9 mouse cellular contexts compared by ENCODE assay signal in the genomic region with DNA sequence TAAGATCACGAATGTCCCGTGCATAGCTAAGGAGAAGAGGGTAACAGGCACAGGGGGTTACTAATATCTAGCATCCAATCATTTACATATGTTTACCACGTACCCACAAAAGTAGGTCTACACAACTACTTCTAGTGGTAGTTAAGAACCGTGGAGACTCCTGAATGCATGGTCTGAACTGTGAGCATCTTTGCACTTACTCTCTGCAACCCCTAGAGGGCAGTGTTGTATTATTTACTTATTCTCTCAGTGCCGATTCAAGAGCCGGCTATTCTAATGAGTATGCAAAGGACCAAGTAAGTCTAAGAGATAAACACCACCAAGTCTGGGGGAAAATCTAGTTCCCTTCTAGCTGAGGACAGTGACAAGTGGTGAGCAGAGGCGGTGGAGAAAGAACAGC. TPM values are rescaled to one million over a fixed set of nuclear protein-coding genes. Genes with fewer than 3 reads are reported as not detected.
DNase-seq lines count a peak whose midpoint lies in the region; ATAC-seq lines count a peak whose summit lies in the region.
"Had no signal": no experiment of that assay in that cellular context is flagged by ENCODE, and none has a peak within 500 bp of the region (broad histone marks: within the 10 kb centered on the region; RNA-seq: fewer than 3 reads in every experiment).

No protein-coding gene starts in this region.

- H3K36me3 ChIP-seq in heart, embryonic 13.5 days, result no peaks in the 10 kb centered on the region
- H3K36me3 ChIP-seq in midbrain, embryonic 13.5 days, result no peaks in the 10 kb centered on the region
- H3K36me3 ChIP-seq: embryonic facial prominence, embryonic 13.5 days had no signal

- ATAC-seq in heart, embryonic 13.5 days (ENCODE audit: extremely low read depth, insufficient number of reproducible peaks, low FRiP score, low TSS enrichment), result no peak
- ATAC-seq in midbrain, embryonic 13.5 days, result peak; percentile 73

- peak; percentile 6 for DNase-seq in kidney, adult 18-20 months
- DNase-seq in kidney, adult 11 months, result no peak
- DNase-seq in CD8-positive naive resting alpha-beta T cell, adult 2 months (ENCODE audit: low read depth in 2 of 2, low spot score in 2 of 2), result peak; percentile 23 to 58
- peak; percentile 64 for DNase-seq in c-Kit-positive CD71-positive TER-119-positive erythroid progenitor cells, embryonic 14.5 days (ENCODE audit: low spot score)
- peak; percentile 40 for DNase-seq in large intestine, adult 2 months (ENCODE audit: low read depth, low spot score)
- DNase-seq in gastrocnemius, adult 8-10 months (ENCODE audit: low spot score in 2 of 2), result no peak

- 9% methylated on average over 7 of the region's 7 CpGs for WGBS in heart, embryonic 13.5 days
- 11% methylated on average over 7 of the region's 7 CpGs for WGBS in large intestine, adult 2 months
- WGBS in midbrain, embryonic 13.5 days, result 14% methylated on average over 7 of the region's 7 CpGs

- no peak overlapping the region for H3K4me3 ChIP-seq in heart, embryonic 13.5 days
- H3K4me3 ChIP-seq in midbrain, embryonic 13.5 days (replicated peaks), result no peak overlapping the region
- H3K4me3 ChIP-seq: embryonic facial prominence, embryonic 13.5 days had no signal

- H3K27ac ChIP-seq in heart, embryonic 13.5 days (replicated peaks), result no peak overlapping the region
- no peak overlapping the region for H3K27ac ChIP-seq in midbrain, embryonic 13.5 days
- H3K27ac ChIP-seq: embryonic facial prominence, embryonic 13.5 days had no signal

- no peaks in the 10 kb centered on the region for H3K9me3 ChIP-seq in heart, embryonic 13.5 days
- no peaks in the 10 kb centered on the region for H3K9me3 ChIP-seq in midbrain, embryonic 13.5 days
- H3K9me3 ChIP-seq: embryonic facial prominence, embryonic 13.5 days had no signal

- H3K9ac ChIP-seq in heart, embryonic 13.5 days, result no peak overlapping the region
- no peak overlapping the region for H3K9ac ChIP-seq in midbrain, embryonic 13.5 days (replicated peaks)
- H3K9ac ChIP-seq: embryonic facial prominence, embryonic 13.5 days had no signal

- H3K4me2 ChIP-seq in heart, embryonic 13.5 days, result peak overlapping the region; percentile 31; the same call in 1 of the 2 replicates
- no peak overlapping the region for H3K4me2 ChIP-seq in midbrain, embryonic 13.5 days (replicated peaks)
- H3K4me2 ChIP-seq: embryonic facial prominence, embryonic 13.5 days had no signal

- peaks cover 58% of the 10 kb centered on the region for H3K27me3 ChIP-seq in heart, embryonic 13.5 days (replicated peaks)
- H3K27me3 ChIP-seq in midbrain, embryonic 13.5 days, result peaks cover 25% of the 10 kb centered on the region

- no peaks in the 10 kb centered on the region; the same call in none of the 2 replicates for H3K4me1 ChIP-seq in heart, embryonic 13.5 days
- peaks cover 10% of the 10 kb centered on the region; the same call in 1 of the 2 replicates for H3K4me1 ChIP-seq in midbrain, embryonic 13.5 days (replicated peaks)
- H3K4me1 ChIP-seq: embryonic facial prominence, embryonic 13.5 days had no signal

RNA-seq across cellular contexts. Expression of a gene that starts 12.7 kb away (rescaled TPM):
- polyA plus RNA-seq in heart, embryonic 13.5 days (2015; fragmentation: Nextera tagmentation; extraction: Ambion mirVana), result not detected in 2 replicates
- polyA plus RNA-seq in large intestine, adult 2 months (2012; rRNA removed), result 0.07 TPM in 1 of 2 replicates, not detected in the other
- 0.30 TPM in 1 of 2 replicates, not detected in the other for polyA plus RNA-seq in midbrain, embryonic 13.5 days (2015; fragmentation: Nextera tagmentation; extraction: Ambion mirVana)
- not detected for total RNA-seq in gastrocnemius, adult 8-10 months (2022)
- polyA plus RNA-seq: embryonic facial prominence, embryonic 13.5 days had no signal

RNA-seq across cellular contexts. Expression of a gene that starts 58.4 kb away (rescaled TPM):
- polyA plus RNA-seq in heart, embryonic 13.5 days (2015; fragmentation: Nextera tagmentation; extraction: Ambion mirVana), result 33.4 and 41.6 TPM in 2 replicates
- 10.4 and 12.2 TPM in 2 replicates for polyA plus RNA-seq in large intestine, adult 2 months (2012; rRNA removed)
- polyA plus RNA-seq in midbrain, embryonic 13.5 days (2015; fragmentation: Nextera tagmentation; extraction: Ambion mirVana), result 31.4 and 33.5 TPM in 2 replicates
- total RNA-seq in gastrocnemius, adult 8-10 months (2022), result 10 to 100 TPM; 76.5 to 91.7 (median 85.3) TPM

Comparison
In these comparisons a context has a peak if more than half of its experiments do, and no peak if none do; other contexts are left out.
1. DNase-seq: peak in kidney, adult 18-20 months (single experiment), CD8-positive naive resting alpha-beta T cell, adult 2 months (2 of 2), c-Kit-positive CD71-positive TER-119-positive erythroid progenitor cells, embryonic 14.5 days (single experiment) and large intestine, adult 2 months (single experiment); none in kidney, adult 11 months (single experiment) and gastrocnemius, adult 8-10 months (0 of 2).